Mouse (Mus musculus) adrenal gland, adult (tissue): ENCODE data around the gene Gab3.
A peak's percentile ranks its signal among the peaks of the same experiment; 100 is the strongest.

Experiments
- DNase-seq, 2 experiments: peaks; one replicate each; pipeline ENCODE4 v3.0.0; 2022 to 2023; ENCODE audit warnings: low spot score in 1 of 2; ENCODE audit not compliant: inconsistent age in 2 of 2

Gene Gab3

DNA sequence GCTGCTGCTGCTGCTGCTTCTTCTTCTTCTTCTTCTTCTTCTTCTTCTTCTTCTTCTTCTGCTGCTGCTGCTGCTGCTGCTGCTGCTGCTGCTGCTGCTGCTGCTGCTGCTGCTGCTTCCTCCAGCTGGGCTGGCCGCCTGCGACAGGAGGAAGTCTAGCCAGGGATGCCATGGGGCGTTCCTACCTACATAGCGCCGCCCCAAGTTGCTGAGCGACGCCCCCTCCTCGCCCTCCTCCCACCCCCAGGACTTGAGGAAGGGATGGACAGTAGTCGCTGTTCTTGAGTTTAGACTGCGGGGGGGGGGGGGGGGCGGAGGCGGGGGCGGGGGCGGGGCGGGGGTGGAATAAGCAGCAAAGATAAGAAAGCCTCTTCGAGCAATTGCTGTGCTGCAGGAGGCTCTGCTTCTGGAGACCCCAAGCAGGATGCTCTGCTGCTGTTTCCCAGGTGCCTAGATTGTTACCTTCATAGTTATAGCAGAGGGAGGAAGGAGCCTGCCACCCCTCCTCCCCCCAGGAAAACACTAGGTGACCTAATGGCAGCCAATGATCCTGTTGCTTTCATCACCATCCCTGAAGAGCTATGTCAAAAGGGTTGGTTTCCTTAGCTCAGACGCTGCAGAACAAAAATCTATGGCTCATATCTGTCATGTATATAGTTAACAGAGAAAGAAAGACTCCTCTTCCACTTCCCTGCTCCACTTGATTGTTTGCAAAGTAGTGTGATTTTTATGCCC, at the start of gene Gab3:
Gab3 (minus strand) TSS at position 685 of the 735 bp plus-strand sequence.
- DNase-seq: peak; percentile 55 to 78

GRCm38 (mm10) chrX:75130467-75131160, 45.4 kb upstream of the Gab3 start, which contains the start of gene Mpp1:
Gene Mpp1 (minus strand): TSS chrX:75131016.
- peak; percentile 82 to 95 for DNase-seq

DNA sequence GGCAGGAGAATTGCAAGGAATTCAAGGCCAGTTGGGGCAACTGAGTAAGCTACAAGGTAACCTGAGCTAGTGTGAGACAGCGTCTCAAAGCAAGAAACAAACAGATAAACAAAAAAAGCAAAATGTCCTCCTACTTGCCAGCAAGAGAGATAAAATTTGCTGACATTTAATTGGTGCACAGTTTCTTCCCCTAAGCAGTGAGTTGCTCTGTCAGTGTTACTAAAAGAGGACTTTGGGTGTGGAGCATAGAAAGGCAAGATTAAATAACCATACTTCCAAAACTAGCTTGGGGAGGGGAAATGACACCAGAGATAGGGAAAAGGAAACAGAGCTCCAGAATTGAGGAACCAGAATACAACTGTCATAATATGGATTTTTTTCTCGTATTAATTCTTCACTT, 44.2 kb upstream of the Gab3 start:
- DNase-seq: no peak

DNA sequence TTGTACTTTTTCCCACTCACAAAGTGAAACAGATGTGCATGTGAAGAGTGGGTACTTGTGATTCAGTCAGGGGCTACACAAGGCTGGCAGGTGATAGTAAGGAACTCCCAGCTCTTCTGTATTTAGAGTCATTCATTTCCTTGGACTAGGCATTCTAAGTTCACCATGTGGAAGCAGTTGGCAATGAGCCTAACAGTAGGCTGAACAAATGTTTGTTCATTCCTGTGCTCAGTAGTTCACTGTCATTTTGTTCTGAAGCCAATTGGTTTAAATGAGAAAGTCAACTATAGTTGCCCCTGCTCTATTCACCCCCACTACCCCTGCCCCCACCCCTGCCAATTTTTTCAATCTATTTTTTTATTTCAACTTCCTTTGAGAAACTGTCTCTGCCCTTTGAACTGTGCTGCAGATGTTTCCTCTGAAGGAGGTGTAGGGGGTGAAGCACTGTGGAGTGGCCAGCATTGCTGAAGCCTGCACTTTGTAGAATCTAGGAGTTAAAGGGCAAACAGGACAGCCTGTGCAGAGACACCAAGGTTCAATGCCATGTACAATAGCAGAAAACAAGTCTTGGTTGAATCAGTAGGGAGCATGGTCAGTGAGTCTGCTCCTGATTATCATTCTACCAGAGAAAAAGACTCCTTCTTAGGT, 43.2 kb upstream of the Gab3 start:
- DNase-seq: peak in 1 of 2 experiments; percentile 54

GRCm38 (mm10) chrX:75126893-75127292, 41.6 kb upstream of the Gab3 start:
- no peak for DNase-seq

- DNase-seq: no peak
Measured at GRCm38 (mm10) chrX:75125606-75126005, 40.3 kb upstream of the Gab3 start.

DNA sequence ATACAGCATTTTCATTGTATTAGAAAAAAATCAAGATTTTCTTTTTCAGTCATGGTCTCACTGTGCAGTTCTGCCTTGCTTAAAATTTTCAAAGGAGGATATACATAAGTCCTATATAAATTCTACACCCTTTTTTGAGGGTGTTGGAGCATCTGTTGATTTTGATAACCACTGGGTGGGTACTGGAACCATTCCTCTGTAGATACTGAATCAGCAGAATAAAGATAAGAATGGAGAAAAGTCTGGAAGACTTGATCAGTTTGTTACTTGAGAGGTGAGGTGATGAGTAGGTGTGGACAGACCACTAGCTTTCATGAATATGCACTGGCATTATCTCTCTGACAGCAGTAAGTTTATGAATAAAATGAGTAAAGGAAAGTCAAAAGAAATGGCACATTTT, 30.3 kb upstream of the Gab3 start:
- DNase-seq: no peak

- DNase-seq: no peak
Measured at GRCm38 (mm10) chrX:75102293-75102692, 17.0 kb upstream of the Gab3 start.

- peak in 1 of 2 experiments; percentile 13 for DNase-seq
Measured at GRCm38 (mm10) chrX:75098799-75099198, 13.5 kb upstream of the Gab3 start.

DNA sequence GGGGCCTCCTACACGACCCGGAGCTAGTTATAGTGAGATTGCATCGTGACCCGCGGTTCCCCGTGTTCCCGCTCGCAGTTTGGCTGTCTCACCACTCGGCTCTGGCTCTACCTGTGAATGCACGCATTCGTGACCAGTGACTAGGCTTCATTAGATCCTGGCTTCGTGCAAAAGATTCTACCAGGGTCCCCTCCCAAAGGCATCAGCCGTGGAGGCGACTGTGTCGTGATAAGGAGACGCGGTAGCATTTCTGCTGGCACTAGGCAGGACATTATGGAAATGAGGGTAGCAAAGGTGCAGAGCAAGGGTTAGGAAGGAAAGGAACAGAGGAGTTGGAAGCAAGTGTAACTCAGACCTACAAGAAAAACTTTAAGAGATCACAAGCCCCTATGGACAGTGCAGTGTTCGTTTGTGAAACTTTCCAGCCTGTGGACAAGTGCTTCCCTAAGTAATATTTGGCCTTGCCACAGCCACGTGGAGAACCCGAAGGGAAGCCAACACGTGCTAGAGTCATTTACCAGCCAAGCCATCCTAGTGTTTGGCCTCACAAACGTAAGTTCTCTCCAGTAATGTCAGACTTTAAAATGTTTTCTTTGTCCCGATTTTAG, 11.0 kb upstream of the Gab3 start:
- DNase-seq: peak in 1 of 2 experiments; percentile 68

GRCm38 (mm10) chrX:75095369-75096162, 10.3 kb upstream of the Gab3 start, which contains the start of gene Dkc1:
Gene Dkc1 (plus strand): TSS chrX:75095854.
- peak; percentile 94 to 96 for DNase-seq

DNA sequence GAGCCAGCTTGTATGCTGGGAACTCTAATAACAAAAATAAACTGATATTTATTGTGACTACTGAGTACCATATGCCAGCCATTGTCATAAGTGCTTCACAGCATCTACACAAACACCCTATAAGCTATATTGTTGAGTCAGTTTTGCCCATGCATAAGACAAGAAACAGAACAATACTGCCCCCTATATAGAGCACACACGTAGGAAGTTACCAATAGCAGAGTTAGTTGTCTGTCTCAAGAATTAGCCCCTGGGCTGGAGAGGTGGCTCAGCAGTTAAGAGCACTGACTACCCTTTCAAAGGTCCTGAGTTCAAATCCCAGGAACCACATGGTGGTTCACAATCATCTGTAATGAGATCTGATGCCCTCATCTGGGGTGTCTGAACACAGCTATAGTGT, 396 bp upstream of the Gab3 start:
- no peak for DNase-seq

GRCm38 (mm10) chrX:75083982-75084773, 1.1 kb downstream of the Gab3 start:
- DNase-seq: peak; percentile 28 to 71

GRCm38 (mm10) chrX:75082351-75082750, 2.9 kb downstream of the Gab3 start:
- DNase-seq: no peak

DNA sequence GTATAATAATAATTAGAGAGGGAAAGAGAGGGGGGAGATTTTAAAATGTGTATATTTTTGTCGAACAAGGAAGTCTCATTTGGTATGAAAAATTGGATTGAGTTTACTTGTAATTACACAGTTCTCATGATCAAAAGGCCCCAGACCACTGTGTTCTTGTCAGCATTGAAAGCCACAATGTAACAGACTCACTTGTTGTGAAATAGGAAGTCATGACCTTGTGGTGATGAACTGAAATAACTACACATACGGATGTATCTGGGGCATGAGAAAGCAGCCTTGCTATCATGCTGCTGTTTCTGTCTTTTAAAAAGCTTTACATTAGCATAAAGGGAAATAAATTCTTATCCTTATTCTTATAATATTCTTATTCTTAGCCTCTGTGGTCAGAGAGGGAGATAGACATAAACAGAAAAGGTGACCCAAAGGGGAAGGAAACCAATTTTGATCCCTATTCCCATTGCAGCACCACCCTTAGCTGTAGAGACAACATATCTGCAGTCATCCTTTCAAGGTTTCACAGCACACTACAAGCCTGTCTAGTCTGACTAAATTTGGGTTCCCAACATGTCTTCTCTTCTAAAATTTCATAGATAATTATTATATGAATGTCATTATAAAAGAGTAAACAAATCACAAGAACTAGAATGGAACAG, 29.0 kb downstream of the Gab3 start:
- no peak for DNase-seq

GRCm38 (mm10) chrX:75046921-75047635, 38.2 kb downstream of the Gab3 start:
- peak; percentile 25 to 74 for DNase-seq

- no peak for DNase-seq
Measured at GRCm38 (mm10) chrX:75045931-75046330, 39.3 kb downstream of the Gab3 start.

- peak; percentile 11 to 35 for DNase-seq
Measured at GRCm38 (mm10) chrX:75044595-75044994, 40.7 kb downstream of the Gab3 start.

DNA sequence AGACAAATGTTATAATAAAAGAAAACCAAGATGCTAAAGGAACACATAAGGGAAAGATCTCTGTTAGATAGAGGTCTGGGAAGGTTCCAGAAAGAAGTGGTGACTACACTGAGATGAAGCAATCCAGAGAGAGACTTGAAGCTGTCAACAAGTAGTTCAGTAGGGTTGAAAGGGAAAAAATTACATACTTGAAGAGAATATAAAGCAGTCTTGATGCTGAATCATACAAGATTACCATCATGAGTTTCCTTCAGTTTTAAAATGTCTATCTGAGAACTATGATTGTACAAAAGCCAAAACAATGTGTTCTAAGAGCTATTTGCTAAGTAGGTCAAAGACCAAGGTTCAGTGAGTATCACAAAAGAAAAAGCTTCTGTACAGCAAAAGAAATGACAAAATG, 48.6 kb downstream of the Gab3 start:
- DNase-seq: no peak
